Mouse (Mus musculus) MEL (cell line): ENCODE measurements around the gene Impdh2.
A peak's percentile ranks its signal among the peaks of the same experiment; 100 is the strongest.

Source experiments
- CTCF ChIP-seq, 3 experiments: IDR thresholded peaks in 2 of 3; conservative IDR thresholded peaks in 1 of 3; 2 replicates each; pipeline ENCODE4 v1.5.1; 2011 to 2012; ENCODE audit warnings: low read length in 3 of 3, low read depth in 2 of 3, mild to moderate bottlenecking in 2 of 3, improper control_type of control experiment in 1 of 3, inconsistent platforms in 1 of 3, mixed read lengths in 1 of 3, moderate library complexity in 1 of 3; ENCODE audit not compliant: control insufficient read depth in 1 of 3, insufficient read depth in 1 of 3, poor library complexity in 1 of 3, severe bottlenecking in 1 of 3
- EP300 ChIP-seq, 2 experiments: IDR thresholded peaks; 2 replicates each; pipeline ENCODE4 v1.6.1; 2011; ENCODE audit warnings: improper control_type of control experiment in 2 of 2, low read length in 2 of 2, low read depth in 1 of 2, mild to moderate bottlenecking in 1 of 2
- ETS1 ChIP-seq: IDR thresholded peaks from 2 replicates; pipeline ENCODE4 v1.6.1; 2012; ENCODE audit warnings: low read depth, mild to moderate bottlenecking, inconsistent platforms, low read length, improper control_type of control experiment, moderate library complexity
- GATA1 ChIP-seq: IDR thresholded peaks from 2 replicates; pipeline ENCODE4 v1.6.1; 2011; ENCODE audit warnings: low read depth, low read length, improper control_type of control experiment
- HCFC1 ChIP-seq: IDR thresholded peaks from 2 replicates; pipeline ENCODE4 v1.6.1; 2012; ENCODE audit warnings: low read depth, mild to moderate bottlenecking, inconsistent platforms, low read length, improper control_type of control experiment, moderate library complexity
- MAX ChIP-seq: IDR thresholded peaks from 2 replicates; pipeline ENCODE4 v1.6.1; 2011; ENCODE audit warnings: low read length, improper control_type of control experiment
- NELFE ChIP-seq: IDR thresholded peaks from 2 replicates; pipeline ENCODE4 v1.6.1; 2011; ENCODE audit warnings: low read depth, low read length, improper control_type of control experiment
- POLR2A ChIP-seq, 2 experiments: IDR thresholded peaks; 2 replicates each; pipeline ENCODE4 v1.6.1; 2011 to 2012; ENCODE audit warnings: low read length in 2 of 2, mild to moderate bottlenecking in 2 of 2, control low read depth in 1 of 2, improper control_type of control experiment in 1 of 2, low read depth in 1 of 2, moderate library complexity in 1 of 2; ENCODE audit not compliant: control insufficient read depth in 1 of 2, insufficient read depth in 1 of 2, poor library complexity in 1 of 2
- POLR2AphosphoS2 ChIP-seq: IDR thresholded peaks from 2 replicates; pipeline ENCODE4 v1.6.1; 2011; ENCODE audit warnings: low read length, improper control_type of control experiment
- RCOR1 ChIP-seq: IDR thresholded peaks from 2 replicates; pipeline ENCODE4 v1.6.1; 2012; ENCODE audit warnings: low read depth, mild to moderate bottlenecking, inconsistent platforms, low read length, improper control_type of control experiment
- SIN3A ChIP-seq: IDR thresholded peaks from 2 replicates; pipeline ENCODE4 v1.6.1; 2012; ENCODE audit warnings: low read length, improper control_type of control experiment, inconsistent platforms
- ZNF384 ChIP-seq: IDR thresholded peaks from 2 replicates; pipeline ENCODE4 v1.6.1; 2012; ENCODE audit warnings: low read depth, mild to moderate bottlenecking, inconsistent platforms, low read length, improper control_type of control experiment

DNA sequence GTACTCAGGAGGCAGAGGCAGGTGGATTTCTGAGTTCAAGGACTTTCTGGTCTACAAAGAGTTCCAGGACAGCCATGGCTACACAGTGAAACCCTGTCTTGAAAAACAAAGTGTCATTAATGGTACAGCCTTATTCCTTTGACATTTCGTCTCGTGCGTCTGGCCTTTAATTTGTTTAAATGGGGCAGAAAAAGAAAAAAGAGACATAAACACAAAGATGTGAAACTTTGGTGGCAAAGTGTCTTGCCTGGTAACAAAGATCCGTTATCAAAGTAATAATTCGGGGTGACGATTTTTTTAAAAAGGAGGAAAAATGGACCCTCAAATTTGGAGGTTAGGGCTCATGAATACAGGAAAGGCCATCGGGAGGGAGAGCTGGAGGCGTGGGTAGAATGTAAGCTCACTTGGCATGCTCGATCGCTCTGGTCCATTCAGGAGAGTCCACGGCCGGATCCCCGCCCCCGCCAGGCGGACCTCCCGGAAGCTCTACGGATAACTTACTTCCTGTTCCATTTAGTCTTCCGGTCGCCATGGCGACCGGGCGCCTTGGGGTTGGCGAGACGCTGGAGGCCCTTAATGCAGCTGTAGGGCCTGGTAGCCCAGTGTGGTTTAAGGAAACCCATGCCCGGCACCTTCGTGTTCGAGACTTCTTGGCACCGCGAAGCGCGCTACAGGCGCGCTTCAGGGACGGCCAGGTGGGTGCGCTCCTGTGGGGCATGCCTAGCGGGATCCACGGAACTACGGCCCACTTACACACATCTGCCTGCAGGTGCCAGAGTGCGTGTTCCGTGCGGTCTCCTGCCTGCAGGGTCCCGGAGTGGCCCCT, 9.5 kb downstream of the Impdh2 start, which contains the start of gene Dalrd3:
- TF ChIP-seq ETS1 (peak; percentile 22; the same call in 1 of the 2 replicates), CTCF (IDR thresholded peaks at IDR 0.05 in 2 of 3, conservative IDR thresholded peaks at IDR 0.05 in 1 of 3; ENCODE audit: control insufficient read depth in 1 of 3, insufficient read depth in 1 of 3, low read depth in 2 of 3, low read length in 3 of 3, poor library complexity in 1 of 3, severe bottlenecking in 1 of 3) (no peak), ZNF384 (0 out of 2 replicates have a peak, but pooled peaks have one; percentile 12), GATA1 (peak; percentile 22; the same call in 1 of the 2 replicates), EP300 (IDR thresholded peaks at IDR 0.05; ENCODE audit: low read depth in 1 of 2, low read length in 2 of 2) (0 out of 4 replicates have a peak, but pooled peaks of 1 of the 2 experiments have one; percentile 7), SIN3A (peak; percentile 97), HCFC1 (peak; percentile 83), POLR2A (IDR thresholded peaks at IDR 0.05; ENCODE audit: control insufficient read depth in 1 of 2, insufficient read depth in 1 of 2, low read depth in 1 of 2, low read length in 2 of 2, poor library complexity in 1 of 2) (peak in 1 of 2 experiments; percentile 76; a peak in 2 of 4 replicates), POLR2AphosphoS2 (peak; percentile 85), NELFE (peak; percentile 50), RCOR1 (no peak), MAX (peak; percentile 58)
